Mouse (Mus musculus) hindbrain, embryonic 16.5 days (tissue): ENCODE data around the gene Lbx1. TPM values are rescaled to one million over a fixed set of nuclear protein-coding genes. Genes with fewer than 3 reads are reported as not detected.

Source experiments
- polyA plus RNA-seq: library from polyadenylated mRNA; unstranded; fragments of >200 nt; fragmentation: Nextera tagmentation; extraction: Ambion mirVana; gene quantifications from 2 replicates; pipeline ENCODE4 v1.2.1, GENCODE M21; 2015

Gene Lbx1
- polyA plus RNA-seq, 1 experiment from 2014 or later, result 7.3 TPM

Other genes starting within 250 kb of the Lbx1 start
- gene Sema4g, start 246.7 kb downstream of the Lbx1 start, polyA plus RNA-seq, result 18.0 and 18.7 TPM in 2 replicates
- 12.4 and 15.5 TPM in 2 replicates for gene Twnk, start 230.1 kb downstream of the Lbx1 start, polyA plus RNA-seq
- 90.1 and 98.4 TPM in 2 replicates for gene Mrpl43, start 229.4 kb downstream of the Lbx1 start, polyA plus RNA-seq
- 14.8 and 18.7 TPM in 2 replicates for gene Lzts2, start 221.4 kb downstream of the Lbx1 start, polyA plus RNA-seq
- gene Pdzd7, start 190.1 kb downstream of the Lbx1 start, polyA plus RNA-seq, result 3.0 and 3.2 TPM in 2 replicates
- 76.8 and 85.4 TPM in 2 replicates for gene Sfxn3, start 188.3 kb downstream of the Lbx1 start, polyA plus RNA-seq
- 4.0 and 5.5 TPM in 2 replicates for gene Kazald1, start 160.6 kb downstream of the Lbx1 start, polyA plus RNA-seq
- 1.2 and 1.3 TPM in 2 replicates for gene Tlx1, start 85.1 kb downstream of the Lbx1 start, polyA plus RNA-seq
- gene Btrc, start 127.9 kb upstream of the Lbx1 start, polyA plus RNA-seq, result 63.4 and 69.2 TPM in 2 replicates